Mouse (Mus musculus): ENCODE measurements around the gene Eid2b.
"Not testable (repeated sequence)": the region's sequence is repeated elsewhere in the genome, so short reads cannot be mapped to it uniquely, and the experiment has no call there.

Gene Eid2b

DNA sequence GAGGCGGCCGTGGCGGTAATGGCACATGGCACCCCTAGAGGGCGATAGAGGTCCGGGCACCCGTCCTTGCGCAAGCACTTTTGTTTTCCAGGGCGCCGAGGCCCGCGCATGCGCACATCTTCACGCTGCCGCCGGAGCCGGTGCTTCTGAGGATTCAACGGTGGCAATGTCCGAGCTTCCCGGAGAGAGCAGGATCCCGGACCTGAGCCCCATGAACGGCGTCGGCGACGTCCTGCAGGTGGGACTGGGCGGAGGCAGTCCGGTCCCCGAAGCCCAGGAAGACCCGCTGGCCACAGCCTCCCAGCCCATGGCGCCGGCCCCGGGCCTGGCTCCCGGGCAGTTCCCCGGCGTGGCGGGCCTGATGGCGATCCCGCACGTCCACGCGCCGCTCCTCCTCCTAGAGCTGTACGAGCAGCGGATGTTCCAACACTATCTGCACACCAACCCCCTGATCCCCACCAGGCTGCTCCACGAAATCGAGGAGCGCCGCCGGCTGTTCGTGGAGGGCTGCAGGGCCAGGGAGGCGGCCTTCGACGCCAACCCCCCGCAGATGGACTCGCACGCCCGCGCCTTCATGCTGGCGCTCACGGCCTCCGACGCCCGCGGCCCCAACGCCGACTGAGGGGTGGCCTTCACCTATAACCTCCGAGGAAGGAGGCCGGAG is at the start of gene Eid2b:
Gene Eid2b, plus strand, starts transcription at position 125 of the 664 bp plus-strand sequence.
- peak; percentile 90 to 99 for DNase-seq (ENCODE audit: low spot score in 2 of 2)

DNA sequence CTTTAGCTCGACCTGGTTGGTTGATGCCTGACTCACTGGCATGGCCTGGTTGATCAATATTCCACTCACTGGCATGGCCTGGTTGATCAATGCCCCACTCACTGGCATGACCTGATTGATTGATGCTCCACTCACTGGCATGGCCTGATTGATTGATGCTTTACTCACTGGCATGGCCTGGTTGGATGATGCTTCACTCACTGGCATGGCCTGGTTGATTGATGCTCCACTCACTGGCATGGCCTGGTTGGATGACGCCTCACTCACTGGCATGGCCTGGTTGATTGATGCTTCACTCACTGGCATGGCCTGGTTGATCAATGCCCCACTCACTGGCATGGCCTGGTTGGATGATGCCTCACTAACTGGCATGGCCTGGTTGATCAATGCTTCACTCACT is 33.6 kb upstream of the Eid2b start:
- not testable (repeated sequence) for DNase-seq (ENCODE audit: low spot score in 2 of 2)

DNA sequence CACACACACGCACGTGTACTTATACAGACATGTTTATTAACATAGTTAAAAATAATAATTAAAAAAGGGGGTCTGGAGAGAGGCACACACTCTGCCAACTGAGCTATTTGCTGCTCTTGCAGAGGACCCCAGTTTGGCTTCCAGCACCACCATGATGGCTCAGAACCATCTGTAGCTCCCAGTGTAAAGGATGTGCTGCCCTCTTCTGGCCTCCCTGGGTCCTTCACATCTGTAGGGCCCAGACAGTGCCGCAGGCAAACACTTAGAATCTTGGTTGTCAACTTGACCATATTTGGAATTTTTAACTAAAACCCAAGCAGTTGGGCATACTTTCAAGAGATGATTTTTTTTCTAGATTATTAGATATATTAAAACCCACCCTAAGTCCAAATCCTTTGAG is 28.6 kb upstream of the Eid2b start:
- no peak for DNase-seq (ENCODE audit: low spot score in 2 of 2)

DNA sequence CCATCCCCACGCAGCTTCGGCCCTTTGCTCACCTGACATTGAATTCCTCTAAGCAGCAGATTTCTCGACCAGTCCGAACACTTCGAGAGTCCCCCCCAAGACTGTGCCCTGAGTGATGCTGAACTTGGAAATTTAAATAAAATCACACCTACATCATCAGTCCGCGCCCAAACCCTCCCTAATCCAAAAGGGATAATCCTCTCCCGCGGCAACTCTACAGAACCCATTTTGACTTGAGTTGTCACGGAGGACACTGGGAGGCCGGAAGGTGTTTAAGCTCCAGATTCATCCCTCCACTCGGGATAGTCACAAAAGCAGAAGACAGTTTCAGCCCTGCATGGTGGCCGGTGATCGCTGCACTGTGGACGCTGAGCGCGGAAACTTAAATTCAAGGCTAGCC is 25.6 kb upstream of the Eid2b start:
- no peak for DNase-seq (ENCODE audit: low spot score in 2 of 2)

DNA sequence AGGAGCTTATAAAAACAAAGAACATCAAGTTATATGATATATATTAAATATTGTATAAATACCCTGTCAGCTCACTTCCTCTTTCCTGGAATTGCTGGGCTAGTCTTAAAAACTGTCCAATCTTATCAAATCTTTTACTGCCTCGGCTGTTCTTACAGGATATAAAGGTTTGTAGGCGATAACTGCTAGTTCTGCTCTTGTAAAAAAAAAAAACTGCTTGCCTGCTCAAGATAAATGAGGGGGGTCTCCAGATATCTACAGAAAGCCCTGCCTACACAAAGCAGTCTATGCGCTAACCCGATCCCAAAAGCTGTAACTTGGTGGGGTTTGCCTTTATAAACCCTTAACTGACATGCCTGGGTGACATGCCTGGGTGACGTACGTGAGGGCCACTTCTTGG is 22.9 kb upstream of the Eid2b start:
- no peak for DNase-seq (ENCODE audit: low spot score in 2 of 2)

DNA sequence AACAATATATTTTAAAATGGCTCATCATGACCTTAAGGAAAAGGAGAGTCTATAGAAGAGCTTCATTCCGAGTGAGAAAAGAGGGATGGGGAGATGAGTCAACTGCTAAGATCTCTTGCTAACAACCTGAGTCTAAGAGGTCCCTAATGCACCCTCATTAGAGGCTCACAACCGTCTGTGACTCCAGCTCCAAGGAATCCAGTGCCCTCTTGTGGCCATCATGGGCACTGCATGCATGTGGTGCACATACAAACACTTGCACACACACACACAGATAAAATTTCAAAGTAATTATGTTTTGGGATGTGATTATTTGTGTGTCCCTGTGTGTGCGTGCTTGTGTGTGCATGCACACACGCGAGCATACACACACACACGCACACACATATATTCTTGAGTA is 22.1 kb upstream of the Eid2b start:
- DNase-seq (ENCODE audit: low spot score in 2 of 2), result no peak

DNA sequence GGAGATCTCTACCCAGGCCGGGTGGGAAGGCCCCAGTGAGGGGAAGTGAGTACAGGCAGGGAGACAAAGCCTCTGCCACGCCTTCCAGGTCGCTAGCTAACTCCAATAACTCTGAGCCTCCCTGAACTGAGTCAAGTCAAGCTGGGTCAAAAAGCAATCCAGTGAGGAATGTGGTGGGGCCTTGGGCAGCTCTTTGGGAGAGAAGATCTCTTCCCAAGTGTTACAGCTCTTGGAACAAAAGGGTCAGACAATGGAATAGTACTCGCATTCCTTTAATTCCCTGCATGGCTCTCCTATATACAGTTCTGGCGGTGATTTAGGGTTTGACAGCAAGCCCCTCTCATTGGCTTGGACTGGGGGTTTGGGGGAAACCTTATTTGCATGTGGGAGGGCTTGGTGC is 14.7 kb upstream of the Eid2b start:
- DNase-seq (ENCODE audit: low spot score in 2 of 2), result no peak

DNA sequence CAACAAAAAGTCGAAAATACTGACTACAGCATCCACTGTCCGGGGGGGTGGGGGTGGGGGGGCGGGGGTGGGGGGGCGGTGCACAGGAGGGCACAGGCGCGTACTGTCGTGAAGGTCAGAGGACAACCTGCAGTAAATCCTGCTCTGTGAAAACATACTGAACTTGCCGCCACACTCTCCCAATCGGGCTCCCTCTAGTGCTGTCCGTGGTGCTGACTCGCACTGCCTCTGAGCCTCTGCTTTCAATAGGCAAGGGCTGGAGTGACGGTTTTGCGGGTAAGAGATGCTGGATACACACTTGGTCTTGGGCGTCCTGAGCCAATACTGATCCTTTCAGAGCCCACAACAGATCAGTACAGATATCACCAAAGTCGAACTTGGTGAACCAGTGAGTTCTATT is 13.8 kb upstream of the Eid2b start:
- peak; percentile 17 to 76 for DNase-seq (ENCODE audit: low spot score in 2 of 2)

DNA sequence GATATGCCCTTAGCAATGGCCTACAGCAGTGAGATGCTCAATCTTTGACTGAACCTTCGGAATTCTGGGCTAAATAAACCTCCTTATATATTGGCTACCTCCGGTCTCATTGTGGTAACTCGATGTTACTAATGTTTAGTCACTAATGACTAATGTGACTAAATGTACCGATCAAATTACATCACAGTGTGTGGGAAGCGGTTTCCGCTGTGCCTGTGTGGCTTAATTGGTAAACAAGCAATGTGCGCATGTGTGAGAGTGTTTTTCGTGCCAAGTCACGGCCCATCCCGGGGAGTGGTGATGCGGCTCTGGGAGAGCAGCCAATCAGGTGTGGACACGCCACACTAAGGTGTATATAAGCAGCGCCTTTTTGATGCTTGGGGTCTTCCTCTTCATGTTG is 12.1 kb upstream of the Eid2b start:
- DNase-seq (ENCODE audit: low spot score in 2 of 2), result no peak

DNA sequence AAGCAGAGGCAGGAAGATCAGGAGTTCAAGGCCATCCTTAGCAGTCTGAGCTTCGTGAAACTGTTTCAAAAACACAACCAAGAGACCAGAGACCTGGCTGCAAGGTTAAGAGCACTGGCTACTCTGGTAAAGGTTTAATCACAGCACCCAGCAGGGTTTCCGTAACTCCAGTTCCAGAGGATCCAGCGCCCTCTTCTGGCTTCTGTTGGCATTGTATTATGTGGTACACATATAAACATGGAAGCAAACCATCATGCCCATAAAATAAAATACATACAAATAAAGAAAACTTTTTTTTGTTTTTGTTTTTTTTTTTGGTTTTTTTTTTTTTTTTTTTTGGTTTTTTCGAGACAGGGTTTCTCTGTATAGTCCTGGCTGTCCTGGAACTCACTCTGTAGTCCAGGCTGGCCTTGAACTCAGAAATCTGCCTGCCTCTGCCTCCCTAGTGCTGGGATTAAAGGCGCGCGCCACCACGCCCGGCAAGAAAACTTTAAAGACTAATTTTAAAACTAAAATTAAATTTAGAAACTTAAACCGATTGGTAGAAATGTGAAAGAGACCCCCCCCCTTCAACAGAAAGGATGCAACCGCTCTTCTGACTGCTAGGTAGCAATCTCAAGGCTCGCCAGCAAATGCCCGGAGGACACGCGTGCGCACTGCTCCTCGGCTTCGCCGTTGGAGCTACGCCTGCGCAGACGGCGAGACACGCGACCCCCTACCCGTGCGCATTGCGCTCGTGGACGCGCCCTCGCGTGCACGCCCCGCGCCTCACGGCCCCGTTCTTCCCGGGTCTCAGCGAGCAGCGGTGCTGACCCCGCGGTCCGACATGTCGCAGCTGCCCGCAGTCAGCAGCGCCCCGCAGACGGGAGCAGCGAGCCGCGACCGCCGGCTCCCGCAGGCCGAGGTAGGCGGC is 10.2 kb upstream of the Eid2b start, which contains the start of gene Eid2:
Gene Eid2, plus strand, starts transcription at position 753 of the 913 bp plus-strand sequence.
- peak; percentile 61 to 66 for DNase-seq (ENCODE audit: low spot score in 2 of 2)

DNA sequence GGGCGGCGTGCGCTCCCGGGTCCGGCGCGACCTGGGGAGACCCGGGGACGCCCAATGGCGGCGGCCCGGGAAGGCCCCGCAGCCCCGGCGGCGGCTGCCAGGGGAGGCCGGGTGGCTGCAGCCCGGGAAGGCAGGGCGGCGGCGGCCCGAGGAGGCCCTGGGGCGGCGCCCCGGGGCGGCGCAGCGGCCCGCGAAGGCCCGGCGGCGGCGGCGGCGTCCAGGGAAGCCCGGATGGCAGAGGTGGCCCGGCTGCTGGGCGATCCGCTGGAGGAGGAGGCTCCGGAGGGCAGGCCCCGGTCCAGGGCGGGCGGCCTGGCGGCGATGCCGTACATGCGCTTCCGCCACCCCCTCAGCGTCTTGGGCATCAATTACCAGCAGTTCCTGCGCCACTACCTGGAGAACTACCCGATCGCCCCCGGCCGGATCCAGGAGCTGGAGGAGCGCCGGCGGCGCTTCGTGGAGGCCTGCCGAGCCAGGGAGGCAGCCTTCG is 9.5 kb upstream of the Eid2b start:
- peak; percentile 11 to 24 for DNase-seq (ENCODE audit: low spot score in 2 of 2)

DNA sequence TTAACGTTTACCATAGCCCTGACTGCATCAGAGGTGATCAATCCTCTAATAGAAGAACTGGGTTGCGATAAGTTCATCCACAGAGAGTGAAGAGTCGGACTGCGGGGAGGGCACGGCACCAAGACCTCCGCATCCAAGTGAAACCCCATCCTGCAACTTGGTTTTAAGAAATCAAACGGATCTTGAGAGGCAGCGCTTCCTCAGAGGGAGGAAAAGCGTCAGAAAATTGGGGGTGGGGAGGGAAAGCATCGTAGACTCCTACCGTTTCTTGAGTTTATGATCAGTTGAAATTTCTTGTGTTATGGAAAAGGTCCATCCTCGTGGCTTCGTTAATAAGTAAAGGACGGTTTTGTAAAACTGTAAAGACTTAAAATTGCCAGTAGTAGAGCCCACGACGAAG is 9.0 kb upstream of the Eid2b start:
- DNase-seq (ENCODE audit: low spot score in 2 of 2), result no peak

DNA sequence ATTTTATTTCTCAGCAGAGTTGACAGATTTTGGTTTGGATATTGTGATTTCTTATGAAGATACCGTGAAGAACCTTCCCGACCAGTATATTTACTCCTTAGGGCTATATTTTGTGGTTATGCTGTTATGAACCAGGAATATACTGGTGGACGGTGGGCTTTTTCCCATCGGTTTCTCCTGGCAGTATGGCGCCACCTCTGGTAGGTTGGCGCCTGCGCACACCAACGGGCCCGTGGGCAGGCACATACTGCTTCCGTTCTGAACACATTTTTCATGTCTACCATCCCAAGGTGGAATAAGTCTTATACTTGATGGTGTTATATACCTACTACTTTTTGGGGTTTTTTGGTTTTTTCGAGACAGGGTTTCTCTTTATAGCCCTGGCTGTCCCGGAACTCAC is 8.2 kb upstream of the Eid2b start:
- no peak for DNase-seq (ENCODE audit: low spot score in 2 of 2)

DNA sequence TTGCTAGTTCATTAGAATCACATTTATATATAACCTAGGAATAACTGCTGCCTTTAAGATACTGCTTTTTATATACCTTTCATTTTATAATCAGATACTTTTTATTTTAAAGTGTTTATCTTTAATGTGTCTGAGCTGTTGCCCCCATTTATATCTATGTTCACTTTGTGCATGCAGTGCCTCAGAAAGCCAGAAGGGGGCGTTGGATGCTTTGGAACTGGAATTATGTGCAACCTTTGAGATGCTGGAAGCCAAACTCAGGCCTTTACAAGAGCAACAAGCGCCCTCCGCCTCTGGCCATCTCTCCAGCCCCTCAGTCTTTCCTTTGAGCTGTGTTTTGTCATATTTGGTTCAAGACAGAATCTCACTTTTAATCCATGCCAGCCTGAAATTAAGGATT is 5.8 kb upstream of the Eid2b start:
- DNase-seq (ENCODE audit: low spot score in 2 of 2), result no peak

DNA sequence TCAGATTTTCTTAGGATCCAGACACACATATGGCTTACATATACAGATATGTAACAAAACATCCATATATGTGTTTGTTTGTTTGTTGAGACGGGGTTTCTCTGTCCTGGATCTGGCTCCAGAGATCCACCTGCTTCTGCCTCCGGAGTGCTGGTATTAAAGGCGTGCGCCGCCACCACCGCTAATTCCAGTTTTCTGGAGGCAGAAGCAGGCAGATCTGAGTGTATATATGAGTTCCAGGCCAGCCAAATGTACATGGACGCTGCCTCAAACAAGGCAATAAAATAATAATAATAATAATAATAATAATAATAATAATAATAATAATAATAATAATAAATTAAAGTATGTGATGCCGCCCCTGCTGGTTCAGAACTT is 313 bp upstream of the Eid2b start:
- DNase-seq (ENCODE audit: low spot score in 2 of 2), result no peak

DNA sequence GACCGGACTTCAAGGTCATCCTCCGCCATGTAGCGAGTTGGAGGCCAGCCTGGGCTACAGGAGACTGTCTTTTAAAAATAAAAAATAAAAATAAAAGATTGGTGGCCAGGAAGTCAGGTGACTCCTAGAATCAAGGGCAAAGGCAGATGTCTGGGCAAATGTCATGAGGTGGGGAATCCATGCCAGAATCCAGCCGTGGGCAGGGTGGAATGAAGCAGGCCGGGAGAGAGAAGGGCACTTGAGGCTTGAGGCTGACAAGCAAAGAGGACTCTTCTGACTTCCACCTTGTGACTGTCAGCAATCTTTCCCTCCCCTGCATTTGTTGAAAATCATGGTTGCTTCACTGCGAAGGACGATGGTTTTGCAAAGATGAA is 727 bp downstream of the Eid2b start:
- DNase-seq (ENCODE audit: low spot score in 2 of 2), result no peak

DNA sequence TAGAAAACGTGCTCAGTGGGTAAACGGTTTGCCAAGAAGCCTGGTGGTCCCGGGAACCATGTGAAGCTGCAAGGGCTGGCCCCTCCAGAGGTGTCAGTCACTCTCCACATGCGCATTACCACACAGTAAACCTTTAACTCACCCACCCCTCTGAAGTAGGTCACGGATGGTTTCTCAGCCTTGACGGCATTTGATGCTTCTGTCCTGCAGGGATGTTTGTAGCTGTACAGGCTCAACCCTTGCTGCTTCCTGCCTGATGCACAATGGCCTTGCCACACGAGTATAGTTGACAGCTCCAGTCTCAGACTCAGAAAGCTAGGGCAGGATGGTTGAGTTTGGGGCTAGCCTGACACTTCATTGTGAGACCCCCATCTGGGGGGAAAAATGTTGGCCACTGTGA is 3.1 kb downstream of the Eid2b start:
- peak; percentile 31 to 48 for DNase-seq (ENCODE audit: low spot score in 2 of 2)

DNA sequence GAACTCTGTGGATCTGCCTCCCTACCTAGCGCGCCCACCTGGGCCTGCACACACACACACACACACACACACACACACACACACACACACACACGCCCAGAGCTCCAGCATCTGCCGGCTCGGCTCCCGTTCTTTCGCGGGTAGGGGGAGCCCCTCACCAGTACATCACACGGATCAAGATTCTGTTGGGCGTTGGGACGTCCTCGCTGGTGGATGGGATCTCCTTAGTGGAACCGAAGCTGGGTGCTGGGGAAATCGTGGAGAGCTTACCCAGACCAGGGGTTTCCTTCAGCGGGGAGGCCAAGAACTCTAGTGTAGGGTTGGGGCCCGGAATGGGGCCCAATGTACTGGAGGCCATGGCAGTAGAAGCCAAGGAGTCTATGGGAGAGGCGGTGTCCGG is 12.6 kb downstream of the Eid2b start:
- DNase-seq (ENCODE audit: low spot score in 2 of 2), result no peak

DNA sequence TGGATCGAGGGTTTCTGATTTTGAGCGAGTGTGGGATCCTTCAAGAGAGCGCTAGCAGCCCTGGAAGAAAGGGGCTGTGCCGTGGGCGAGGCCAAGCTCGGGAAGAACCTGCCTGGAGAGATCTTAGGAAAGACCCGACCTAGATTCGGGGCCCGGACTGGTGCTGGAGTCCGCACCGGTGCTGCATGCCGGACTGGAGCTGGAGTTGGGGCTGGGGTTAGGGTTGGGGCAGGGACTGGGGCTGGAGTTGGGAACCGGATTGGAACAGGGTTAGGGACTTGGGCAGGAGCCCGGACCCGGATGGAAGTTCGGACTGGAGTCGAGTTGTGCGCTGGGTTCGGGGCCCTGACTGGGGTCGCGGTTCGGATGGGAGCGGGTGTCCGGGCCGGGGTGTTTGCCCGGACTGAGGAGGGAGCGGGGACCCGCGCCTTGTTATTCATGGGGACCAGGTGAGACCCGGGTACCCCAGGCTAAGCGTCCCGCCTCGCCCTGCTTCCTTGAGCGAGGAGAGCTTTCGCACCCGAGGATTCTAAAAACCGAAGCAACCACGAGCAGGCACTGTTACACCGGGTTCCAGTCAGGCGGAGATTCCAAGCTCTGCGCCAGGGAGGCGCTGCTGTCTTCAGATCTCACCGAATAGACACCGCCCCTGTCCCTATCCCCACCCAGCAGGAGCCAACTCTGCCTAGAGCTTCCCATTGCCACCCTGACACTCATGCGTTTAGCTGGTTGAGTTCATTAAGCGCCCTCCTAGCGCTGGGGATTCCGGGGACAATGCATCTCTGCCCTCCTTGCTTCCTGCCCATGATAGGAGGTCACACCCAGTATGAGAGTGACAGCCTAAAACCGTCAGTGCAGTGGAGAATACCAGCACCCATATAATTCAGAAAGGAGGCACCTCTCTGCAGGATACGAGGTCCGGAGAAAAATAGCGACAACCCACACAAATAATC is 13.4 kb downstream of the Eid2b start, which contains the start of gene Selenov:
Gene Selenov, minus strand, starts transcription at position 549 of the 953 bp plus-strand sequence.
- no peak for DNase-seq (ENCODE audit: low spot score in 2 of 2)

DNA sequence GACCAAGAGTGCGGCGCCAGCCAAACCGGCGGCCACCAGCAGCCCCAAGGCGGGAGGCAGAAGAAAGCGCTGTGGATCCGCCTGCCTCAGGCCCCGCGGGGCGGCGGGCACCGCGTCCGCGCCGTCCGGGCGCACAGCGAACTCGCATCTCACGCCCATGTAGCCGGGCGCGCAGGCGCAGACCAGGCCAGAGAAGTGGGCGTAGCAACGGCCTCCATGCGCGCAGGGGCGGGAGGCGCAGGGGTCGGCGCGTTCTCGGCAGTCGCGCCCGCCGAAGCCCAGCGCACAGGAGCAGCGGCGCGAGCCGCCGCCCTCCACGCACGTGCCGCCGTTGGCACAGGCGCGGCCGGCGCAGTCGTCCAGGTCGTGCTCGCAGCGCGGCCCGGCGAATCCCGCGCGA is 16.9 kb downstream of the Eid2b start:
- no peak for DNase-seq (ENCODE audit: low spot score in 2 of 2)

DNA sequence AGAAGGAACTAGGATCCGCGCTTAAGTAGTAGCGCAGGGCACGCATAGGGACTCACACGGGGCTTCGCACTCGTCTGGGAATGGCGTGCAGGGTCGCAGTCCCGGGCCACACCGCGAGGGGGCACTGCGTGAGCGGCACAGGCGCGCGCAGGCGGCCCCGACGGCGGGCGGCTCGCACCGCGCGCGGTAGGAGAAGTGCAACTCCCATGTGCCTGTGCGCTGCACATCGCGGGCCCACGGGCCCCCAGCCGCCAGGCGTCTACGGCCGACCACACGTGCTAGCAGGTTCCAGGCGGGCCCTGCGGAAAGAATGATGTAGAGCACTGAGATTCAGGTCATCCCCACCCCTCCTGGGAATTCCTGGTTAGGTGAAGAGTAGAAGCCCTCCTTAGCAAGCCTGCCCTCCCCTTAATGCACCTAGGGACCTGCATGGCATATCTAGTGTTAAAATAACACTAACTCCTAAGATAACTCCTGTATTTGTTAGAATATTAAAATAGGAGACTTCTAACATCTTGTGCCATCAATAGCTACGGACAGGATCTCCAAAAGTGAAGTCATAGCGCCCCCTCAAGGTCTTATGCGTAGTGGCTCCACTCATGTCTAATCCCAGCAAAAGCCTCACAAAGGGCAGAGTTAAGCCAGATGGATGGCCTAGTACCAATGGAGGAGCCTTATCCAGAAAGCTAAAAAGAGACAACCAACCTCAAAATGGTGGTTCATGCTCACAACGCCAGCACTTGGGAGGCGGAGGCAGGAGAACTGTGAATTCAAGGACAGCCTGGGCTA is 21.5 kb downstream of the Eid2b start:
- peak in 1 of 2 experiments; percentile 44 for DNase-seq (ENCODE audit: low spot score in 2 of 2)
